Mouse (Mus musculus) small intestine, adult 2 months (tissue): ENCODE data around the gene Agbl4. TPM values are rescaled to one million over a fixed set of nuclear protein-coding genes. Genes with fewer than 3 reads are reported as not detected.
"Not testable (repeated sequence)": the region's sequence is repeated elsewhere in the genome, so short reads cannot be mapped to it uniquely, and the experiment has no call there.

Experiments
- H3K27ac ChIP-seq: fragments of 200-500 bp; 2 replicates; pipeline ENCODE4 v1.5.1; 2012; ENCODE audit warnings: low read depth, low read length, control low read depth, inconsistent platforms; ENCODE audit not compliant: insufficient read depth
- H3K27me3 ChIP-seq: fragments of 200-500 bp; 2 replicates; pipeline ENCODE4 v1.6.1; 2012; ENCODE audit warnings: mild to moderate bottlenecking, moderate library complexity, low read length, inconsistent platforms; ENCODE audit not compliant: control insufficient read depth, insufficient read depth
- H3K36me3 ChIP-seq: fragments of 200-500 bp; 2 replicates; pipeline ENCODE4 v1.6.1; 2012; ENCODE audit warnings: mild to moderate bottlenecking, low read length, control low read depth, inconsistent platforms; ENCODE audit not compliant: control insufficient read depth, insufficient read depth
- H3K4me1 ChIP-seq: fragments of 200-500 bp; 2 replicates; pipeline ENCODE4 v1.6.1; 2012; ENCODE audit warnings: low read length, inconsistent platforms, mixed read lengths; ENCODE audit not compliant: control insufficient read depth, insufficient read depth, insufficient read length
- H3K4me3 ChIP-seq: fragments of 200-500 bp; 2 replicates; pipeline ENCODE4 v1.5.1; 2012; ENCODE audit warnings: low read depth, mild to moderate bottlenecking, control low read depth, inconsistent platforms, low read length, moderate library complexity
- CTCF ChIP-seq: fragments of 200-500 bp; IDR thresholded peaks from 2 replicates; pipeline ENCODE4 v1.5.1; 2012; ENCODE audit warnings: low read depth, mild to moderate bottlenecking, control low read depth, inconsistent platforms, low read length, moderate library complexity, mixed read lengths; ENCODE audit not compliant: insufficient replicate concordance, insufficient read length; ENCODE audit errors: extremely low read depth
- POLR2A ChIP-seq: fragments of 200-500 bp; IDR thresholded peaks from 2 replicates; pipeline ENCODE4 v1.6.1; 2012; ENCODE audit warnings: low read depth, mild to moderate bottlenecking, control low read depth, inconsistent platforms, low read length, moderate library complexity
- WGBS: fragments of 180-500 bp; shearing (Covaris S2); methylation state at CpG from one replicate; pipeline ENCODE4 v1.1.7; 2018; 5-methylcytosine and 5-hydroxymethylcytosine counted together
- polyA plus RNA-seq: library from polyadenylated mRNA; depleted of rRNA; stranded (reverse); fragments of >200 nt; gene quantifications from 2 replicates; pipeline ENCODE4 v1.2.3, GENCODE M21; 2012

The Agbl4 gene
- polyA plus RNA-seq, 1 experiment, result not detected

GRCm38 (mm10) chr4:111181478-111181877 is 784.0 kb downstream of the Agbl4 start:
- H3K36me3 ChIP-seq, result no peaks in the 10 kb centered on the region
- H3K4me1 ChIP-seq, result no peaks in the 10 kb centered on the region
- H3K27ac ChIP-seq, result no peak overlapping the region
- WGBS, result 76% methylated on average over 2 of the region's 2 CpGs
- no peak for TF ChIP-seq POLR2A
- no peak for TF ChIP-seq CTCF
- H3K27me3 ChIP-seq, result no peaks in the 10 kb centered on the region
- H3K4me3 ChIP-seq, result no peak overlapping the region

- WGBS, result 11% methylated on average over 2 of the region's 2 CpGs
- H3K27me3 ChIP-seq, result no peaks in the 10 kb centered on the region
- no peak overlapping the region for H3K27ac ChIP-seq
- TF ChIP-seq POLR2A (no peak), CTCF (no peak)
- H3K4me3 ChIP-seq, result no peak overlapping the region
- no peaks in the 10 kb centered on the region for H3K36me3 ChIP-seq
- no peaks in the 10 kb centered on the region for H3K4me1 ChIP-seq
Measured at GRCm38 (mm10) chr4:111200100-111200499, 802.6 kb downstream of the Agbl4 start.

- no peak overlapping the region for H3K27ac ChIP-seq
- no peaks in the 10 kb centered on the region for H3K36me3 ChIP-seq
- 46% methylated on average over 3 of the region's 3 CpGs for WGBS
- H3K4me3 ChIP-seq, result no peak overlapping the region
- TF ChIP-seq POLR2A (no peak), CTCF (no peak)
- no peaks in the 10 kb centered on the region for H3K4me1 ChIP-seq
- no peaks in the 10 kb centered on the region for H3K27me3 ChIP-seq
Measured at GRCm38 (mm10) chr4:111215191-111215762, 817.8 kb downstream of the Agbl4 start.

GRCm38 (mm10) chr4:111219030-111219429 is 821.6 kb downstream of the Agbl4 start:
- H3K36me3 ChIP-seq, H3K4me3 ChIP-seq, H3K27me3 ChIP-seq, H3K27ac ChIP-seq, H3K4me1 ChIP-seq: not testable (repeated sequence)
- 50% methylated on average over 1 of the region's 1 CpGs for WGBS

GRCm38 (mm10) chr4:111219543-111219942 is 822.1 kb downstream of the Agbl4 start:
- H3K4me1 ChIP-seq, H3K27ac ChIP-seq, H3K4me3 ChIP-seq, H3K27me3 ChIP-seq, H3K36me3 ChIP-seq: not testable (repeated sequence)
- 92% methylated on average over 9 of the region's 9 CpGs for WGBS

GRCm38 (mm10) chr4:111233849-111234248 is 836.4 kb downstream of the Agbl4 start:
- Histone ChIP-seq H3K27ac (no peak overlapping the region), H3K4me3 (no peak overlapping the region), H3K36me3 (no peaks in the 10 kb centered on the region), H3K4me1 (no peaks in the 10 kb centered on the region), H3K27me3 (no peaks in the 10 kb centered on the region)
- WGBS, result 57% methylated on average over 1 of the region's 1 CpGs
- TF ChIP-seq CTCF (no peak), POLR2A (no peak)

GRCm38 (mm10) chr4:111251917-111252316 is 854.5 kb downstream of the Agbl4 start:
- Histone ChIP-seq H3K4me3 (no peak overlapping the region), H3K27me3 (no peaks in the 10 kb centered on the region), H3K4me1 (no peaks in the 10 kb centered on the region), H3K36me3 (no peaks in the 10 kb centered on the region), H3K27ac (no peak overlapping the region)
- TF ChIP-seq CTCF (no peak), POLR2A (no peak)
- WGBS, result 75% methylated on average over 5 of the region's 5 CpGs

GRCm38 (mm10) chr4:111255499-111255898 is 858.0 kb downstream of the Agbl4 start:
- no peaks in the 10 kb centered on the region for H3K27me3 ChIP-seq
- H3K36me3 ChIP-seq, result no peaks in the 10 kb centered on the region
- 27% methylated on average over 4 of the region's 4 CpGs for WGBS
- H3K27ac ChIP-seq, result no peak overlapping the region
- no peak overlapping the region for H3K4me3 ChIP-seq
- no peaks in the 10 kb centered on the region for H3K4me1 ChIP-seq
- TF ChIP-seq CTCF (no peak), POLR2A (no peak)
